Mouse (Mus musculus) CH12.LX (cell line): Measurements from ENCODE around the gene Gm8890.
"Not testable (repeated sequence)": the region's sequence is repeated elsewhere in the genome, so short reads cannot be mapped to it uniquely, and the experiment has no call there.

ENCODE experiments used
- ELF1 ChIP-seq: IDR thresholded peaks from 2 replicates; pipeline ENCODE4 v1.6.1; 2014; ENCODE audit warnings: low read depth, mild to moderate bottlenecking, inconsistent platforms, low read length, improper control_type of control experiment
- POLR2A ChIP-seq: IDR thresholded peaks from 2 replicates; pipeline ENCODE4 v1.6.1; 2011; ENCODE audit warnings: low read depth, mild to moderate bottlenecking, improper control_type of control experiment, low read length
- RCOR1 ChIP-seq: conservative IDR thresholded peaks from 2 replicates; pipeline ENCODE4 v1.6.1; 2012; ENCODE audit warnings: low read depth, mild to moderate bottlenecking, inconsistent platforms, low read length, improper control_type of control experiment
- USF1 ChIP-seq: IDR thresholded peaks from 2 replicates; pipeline ENCODE4 v1.6.1; 2014; ENCODE audit warnings: low read depth, mild to moderate bottlenecking, inconsistent platforms, low read length, improper control_type of control experiment
- ZC3H11A ChIP-seq: IDR thresholded peaks from 2 replicates; pipeline ENCODE4 v1.6.1; 2012; ENCODE audit warnings: low read depth, mild to moderate bottlenecking, inconsistent platforms, low read length, improper control_type of control experiment

DNA sequence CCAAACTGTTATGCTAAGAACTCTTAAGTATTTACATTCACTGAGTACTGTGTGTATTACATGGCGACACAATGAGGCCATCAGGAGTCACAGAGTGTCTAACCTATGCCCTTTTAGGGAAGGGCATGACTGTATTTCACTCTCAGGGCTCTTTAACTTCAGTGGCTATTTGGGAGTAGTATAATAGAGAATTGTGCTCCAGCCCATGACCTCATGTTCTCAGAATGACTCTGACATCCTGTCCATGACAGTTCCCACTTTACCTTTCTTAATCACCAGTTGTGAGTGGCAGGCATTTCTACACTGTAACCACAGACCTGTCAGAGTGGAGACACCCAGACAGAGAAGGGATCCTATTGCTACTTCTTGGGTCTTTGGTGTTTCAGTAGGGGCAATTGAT is 388 bp downstream of the Gm8890 start:
- TF ChIP-seq POLR2A, RCOR1, ZC3H11A, USF1, ELF1: not testable (repeated sequence)
